Mouse (Mus musculus) brain, embryonic 14.5 days (tissue): Measurements from ENCODE around the gene Ttyh2.

Source experiments
- CTCF ChIP-seq: fragments of 200-500 bp; IDR thresholded peaks from 2 replicates; pipeline ENCODE4 v1.5.1; 2012; ENCODE audit warnings: inconsistent platforms, mild to moderate bottlenecking, moderate library complexity, borderline replicate concordance; ENCODE audit not compliant: insufficient read depth, insufficient read length; ENCODE audit errors: extremely low read depth
- POLR2A ChIP-seq: fragments of 200-500 bp; IDR thresholded peaks from 2 replicates; pipeline ENCODE4 v1.6.1; 2012; ENCODE audit warnings: mild to moderate bottlenecking, inconsistent platforms, borderline replicate concordance; ENCODE audit not compliant: poor library complexity, insufficient read depth, insufficient read length, severe bottlenecking; ENCODE audit errors: extremely low read depth

GRCm38 (mm10) chr11:114720535-114720934 lies 45.3 kb downstream of the Ttyh2 start:
- no peak for TF ChIP-seq POLR2A
- no peak for TF ChIP-seq CTCF
